Mouse (Mus musculus) central nervous system, embryonic 14 days (tissue): ENCODE results near the gene Ear6. TPM values are rescaled to one million over a fixed set of nuclear protein-coding genes. Genes with fewer than 3 reads are reported as not detected.

Experiments
- polyA plus RNA-seq: library from polyadenylated mRNA; depleted of rRNA; stranded (reverse); fragments of >200 nt; gene quantifications from 2 replicates; pipeline ENCODE4 v1.2.3, GENCODE M21; 2012; rRNA removed

Ear6 gene
- 0.16 and 0.19 TPM in 2 replicates for polyA plus RNA-seq

GRCm38 (mm10) chr14:51853399-51853798 is at the start of gene Ear6:
Gene Ear6 (plus strand): TSS chr14:51853699.

GRCm38 (mm10) chr14:51884598-51885331 is 31.3 kb downstream of the Ear6 start, which contains the start of gene Mettl17:
Gene Mettl17 (plus strand): TSS chr14:51884842.

GRCm38 (mm10) chr14:51892191-51892939 is 38.9 kb downstream of the Ear6 start, which contains the start of gene Slc39a2:
Gene Slc39a2 (plus strand): TSS chr14:51892889.

Other genes starting within 250 kb of the Ear6 start
- not detected in 2 replicates for gene Gm17078, start 242.4 kb upstream of the Ear6 start, polyA plus RNA-seq
- gene Gm4181, start 218.0 kb upstream of the Ear6 start, polyA plus RNA-seq = not detected in 2 replicates
- gene Gm17079, start 158.2 kb upstream of the Ear6 start, polyA plus RNA-seq = not detected in 2 replicates
- gene Gm5800, start 136.5 kb upstream of the Ear6 start, polyA plus RNA-seq = not detected in 2 replicates
- gene Ang4, start 80.1 kb upstream of the Ear6 start, polyA plus RNA-seq = not detected in 2 replicates
- gene AY358078, start 53.7 kb upstream of the Ear6 start, polyA plus RNA-seq = not detected in 2 replicates
- gene Mettl17, start 31.1 kb downstream of the Ear6 start, polyA plus RNA-seq = 70.5 and 72.2 TPM in 2 replicates
- 11.8 and 12.0 TPM in 2 replicates for gene Slc39a2, start 39.2 kb downstream of the Ear6 start, polyA plus RNA-seq
- gene Ndrg2, start 60.5 kb downstream of the Ear6 start, polyA plus RNA-seq = 102 and 103 TPM in 2 replicates
- gene Tppp2, start 64.7 kb downstream of the Ear6 start, polyA plus RNA-seq = not detected in 2 replicates
- not detected in 2 replicates for gene Rnase13, start 69.1 kb downstream of the Ear6 start, polyA plus RNA-seq
- 106 and 134 TPM in 2 replicates for gene Arhgef40, start 131.0 kb downstream of the Ear6 start, polyA plus RNA-seq
- 1.6 and 2.0 TPM in 2 replicates for gene Tmem253, start 162.0 kb downstream of the Ear6 start, polyA plus RNA-seq
- 150 and 179 TPM in 2 replicates for gene Zfp219, start 167.0 kb downstream of the Ear6 start, polyA plus RNA-seq
- 0.01 TPM in 1 of 2 replicates, not detected in the other for gene Olfr221, start 188.8 kb downstream of the Ear6 start, polyA plus RNA-seq